Mouse (Mus musculus) MEL (cell line): ENCODE results near the gene Bach2.

Source experiments
- BHLHE40 ChIP-seq: IDR thresholded peaks from 2 replicates; pipeline ENCODE4 v1.6.1; 2012; ENCODE audit warnings: low read depth, mild to moderate bottlenecking, inconsistent platforms, low read length, improper control_type of control experiment, borderline replicate concordance
- CTCF ChIP-seq, 3 experiments: IDR thresholded peaks in 2 of 3; conservative IDR thresholded peaks in 1 of 3; 2 replicates each; pipeline ENCODE4 v1.5.1; 2011 to 2012; ENCODE audit warnings: low read length in 3 of 3, low read depth in 2 of 3, mild to moderate bottlenecking in 2 of 3, improper control_type of control experiment in 1 of 3, inconsistent platforms in 1 of 3, mixed read lengths in 1 of 3, moderate library complexity in 1 of 3; ENCODE audit not compliant: control insufficient read depth in 1 of 3, insufficient read depth in 1 of 3, poor library complexity in 1 of 3, severe bottlenecking in 1 of 3
- E2F4 ChIP-seq: IDR thresholded peaks from 2 replicates; pipeline ENCODE4 v1.6.1; 2011; ENCODE audit warnings: low read depth, low read length, improper control_type of control experiment, borderline replicate concordance
- MAX ChIP-seq: IDR thresholded peaks from 2 replicates; pipeline ENCODE4 v1.6.1; 2011; ENCODE audit warnings: low read length, improper control_type of control experiment
- MYC ChIP-seq: IDR thresholded peaks from 2 replicates; pipeline ENCODE4 v1.6.1; 2011; ENCODE audit warnings: low read depth, mild to moderate bottlenecking, low read length, improper control_type of control experiment, moderate library complexity
- POLR2A ChIP-seq, 2 experiments: IDR thresholded peaks; 2 replicates each; pipeline ENCODE4 v1.6.1; 2011 to 2012; ENCODE audit warnings: low read length in 2 of 2, mild to moderate bottlenecking in 2 of 2, control low read depth in 1 of 2, improper control_type of control experiment in 1 of 2, low read depth in 1 of 2, moderate library complexity in 1 of 2; ENCODE audit not compliant: control insufficient read depth in 1 of 2, insufficient read depth in 1 of 2, poor library complexity in 1 of 2
- USF1 ChIP-seq: IDR thresholded peaks from 2 replicates; pipeline ENCODE4 v1.6.1; 2014; ENCODE audit warnings: low read depth, mild to moderate bottlenecking, inconsistent platforms, low read length, improper control_type of control experiment, moderate library complexity
- ZKSCAN1 ChIP-seq: IDR thresholded peaks from 2 replicates; pipeline ENCODE4 v1.6.1; 2012; ENCODE audit warnings: low read depth, mild to moderate bottlenecking, inconsistent platforms, low read length, improper control_type of control experiment, moderate library complexity

DNA sequence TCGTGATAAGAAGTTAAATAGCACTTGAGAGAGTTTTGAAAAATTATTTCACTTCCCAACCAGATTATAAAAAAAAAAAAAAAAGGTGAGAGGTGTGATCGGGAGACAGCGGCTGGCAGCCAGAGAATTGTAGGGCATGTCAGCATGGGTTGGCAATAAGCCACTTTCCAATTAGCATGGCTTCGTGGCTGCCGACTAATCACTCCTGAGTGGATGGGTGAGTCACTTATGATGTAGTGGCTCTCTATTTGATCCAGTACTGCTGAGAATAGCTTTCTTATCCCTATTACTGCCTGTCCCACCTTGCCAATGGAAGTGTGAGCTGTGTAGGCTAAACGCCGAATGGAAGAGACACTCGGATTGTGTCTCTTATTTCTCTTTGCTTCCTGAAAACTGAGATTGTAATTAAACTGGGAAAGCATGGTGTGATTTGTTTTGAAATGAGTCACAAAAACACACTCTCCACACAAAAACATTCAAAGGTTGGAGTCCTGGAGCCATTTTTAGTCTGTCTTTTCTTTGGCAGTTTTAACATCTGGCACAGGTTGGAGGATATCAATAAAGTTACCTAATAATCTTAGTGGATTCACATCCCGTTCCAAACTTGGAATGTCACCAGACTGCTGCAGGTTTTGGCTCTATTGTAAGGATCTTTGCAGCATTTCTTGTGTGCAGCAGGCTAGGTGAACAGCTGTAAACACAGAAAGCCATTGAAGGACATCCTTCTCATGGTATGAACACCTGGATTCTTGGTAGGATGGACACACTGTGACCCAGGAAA lies 271.4 kb downstream of the Bach2 start:
- no peak for TF ChIP-seq E2F4
- no peak for TF ChIP-seq MYC
- no peak for TF ChIP-seq CTCF (IDR thresholded peaks at IDR 0.05 in 2 of 3, conservative IDR thresholded peaks at IDR 0.05 in 1 of 3; ENCODE audit: control insufficient read depth in 1 of 3, insufficient read depth in 1 of 3, low read depth in 2 of 3, low read length in 3 of 3, poor library complexity in 1 of 3, severe bottlenecking in 1 of 3)
- no peak for TF ChIP-seq POLR2A (IDR thresholded peaks at IDR 0.05; ENCODE audit: control insufficient read depth in 1 of 2, insufficient read depth in 1 of 2, low read depth in 1 of 2, low read length in 2 of 2, poor library complexity in 1 of 2)
- no peak for TF ChIP-seq ZKSCAN1
- TF ChIP-seq BHLHE40 = no peak
- TF ChIP-seq MAX = no peak
- no peak for TF ChIP-seq USF1
